Mouse (Mus musculus) forebrain, embryonic 14.5 days (tissue): ENCODE measurements around the gene Srsf1. TPM values are rescaled to one million over a fixed set of nuclear protein-coding genes. Genes with fewer than 3 reads are reported as not detected.
A peak's percentile ranks its signal among the peaks of the same experiment; 100 is the strongest.

ENCODE experiments used
- ATAC-seq: fragments of 200-750 bp; cut with Nextera tagmentation; 2 replicates; pipeline ENCODE4 v1.8.0; 2017; ENCODE audit warnings: mild to moderate bottlenecking, moderate library complexity
- DNase-seq: peaks from one replicate; pipeline ENCODE4 v3.0.0-alpha.2; 2015; ENCODE audit warnings: low spot score
- H3K27ac ChIP-seq: fragments of 300-500 bp; sonication (generic); 2 replicates; pipeline ENCODE4 v1.5.1; 2014; ENCODE audit warnings: low read depth, mild to moderate bottlenecking, control low read depth, low read length, moderate library complexity
- H3K27me3 ChIP-seq: fragments of 300-500 bp; sonication (generic); replicated peaks from 2 replicates; pipeline ENCODE4 v1.6.1; 2014; ENCODE audit warnings: low read length, control low read depth, mixed read lengths; ENCODE audit not compliant: control insufficient read depth, insufficient read depth
- H3K36me3 ChIP-seq: fragments of 300-500 bp; sonication (generic); 2 replicates; pipeline ENCODE4 v1.6.1; 2014; ENCODE audit warnings: low read length, control low read depth; ENCODE audit not compliant: control insufficient read depth, insufficient read depth
- H3K4me1 ChIP-seq: fragments of 300-500 bp; sonication (generic); 2 replicates; pipeline ENCODE4 v1.6.1; 2014; ENCODE audit warnings: antibody characterized with exemption, low read length, control low read depth; ENCODE audit not compliant: control insufficient read depth, insufficient read depth
- H3K4me2 ChIP-seq: fragments of 300-500 bp; sonication (generic); 2 replicates; pipeline ENCODE4 v1.6.1; 2014; ENCODE audit warnings: mild to moderate bottlenecking, control low read depth, low read length
- H3K4me3 ChIP-seq: fragments of 300-500 bp; sonication (generic); 2 replicates; pipeline ENCODE4 v1.5.1; 2014; ENCODE audit warnings: low read depth, low read length, control low read depth
- H3K9ac ChIP-seq: fragments of 300-500 bp; sonication (generic); 2 replicates; pipeline ENCODE4 v1.6.1; 2014; ENCODE audit warnings: mild to moderate bottlenecking, low read length, control low read depth, moderate library complexity
- H3K9me3 ChIP-seq: fragments of 300-500 bp; sonication (generic); replicated peaks from 2 replicates; pipeline ENCODE4 v1.6.1; 2016; ENCODE audit warnings: low read length, control low read depth, mixed read lengths; ENCODE audit not compliant: control insufficient read depth
- WGBS: fragments of 180-500 bp; shearing (Covaris S2); extraction: QIAGEN DNeasy Blood & Tissue Kit; methylation state at CpG from one replicate; pipeline ENCODE4 v1.1.7; 2014; 5-methylcytosine and 5-hydroxymethylcytosine counted together
- polyA plus RNA-seq: library from polyadenylated mRNA; unstranded; fragments of >200 nt; fragmentation: Nextera tagmentation; extraction: Ambion mirVana; gene quantifications from 2 replicates; pipeline ENCODE4 v1.2.1, GENCODE M21; 2014

The Srsf1 gene
- polyA plus RNA-seq, 1 experiment from 2014 or later: 340 TPM

DNA sequence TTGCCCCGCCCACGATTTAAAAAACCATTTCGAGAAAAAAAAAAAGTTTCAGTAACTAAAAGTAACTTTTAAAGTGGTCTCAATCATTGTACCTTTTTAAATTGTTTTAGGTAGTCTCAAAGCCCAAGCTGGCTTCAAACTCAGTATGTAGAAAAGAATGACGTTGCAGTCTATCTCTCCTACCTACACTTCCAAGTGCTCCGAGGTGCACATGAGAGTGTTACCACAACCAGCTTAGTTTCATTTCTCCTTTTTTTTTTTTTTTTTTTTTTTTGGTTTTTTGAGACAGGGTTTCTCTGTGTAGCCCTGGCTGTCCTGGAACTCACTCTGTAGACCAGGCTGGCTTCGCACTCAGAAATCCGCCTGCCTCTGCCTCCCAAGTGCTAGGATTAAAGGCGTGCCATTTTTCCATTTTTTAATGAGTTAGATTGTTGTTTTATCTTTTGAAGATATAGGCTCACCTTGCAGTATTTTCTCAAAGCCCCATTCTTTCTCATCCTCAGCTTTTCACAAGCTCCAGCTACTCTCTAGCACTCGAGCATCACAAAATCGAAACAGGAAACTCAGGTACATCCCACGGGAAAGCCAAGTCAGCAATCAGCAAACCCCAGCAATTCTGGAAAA lies 34.4 kb upstream of the Srsf1 start:
- no peaks in the 10 kb centered on the region for H3K9me3 ChIP-seq
- H3K27me3 ChIP-seq: no peaks in the 10 kb centered on the region
- DNase-seq: no peak
- peaks cover 14% of the 10 kb centered on the region for H3K4me1 ChIP-seq
- H3K9ac ChIP-seq: no peak overlapping the region
- no peak overlapping the region for H3K4me2 ChIP-seq
- no peaks in the 10 kb centered on the region for H3K36me3 ChIP-seq
- no peak overlapping the region for H3K27ac ChIP-seq
- no peak overlapping the region for H3K4me3 ChIP-seq
- 93% methylated on average over 11 of the region's 11 CpGs for WGBS
- ATAC-seq: no peak

DNA sequence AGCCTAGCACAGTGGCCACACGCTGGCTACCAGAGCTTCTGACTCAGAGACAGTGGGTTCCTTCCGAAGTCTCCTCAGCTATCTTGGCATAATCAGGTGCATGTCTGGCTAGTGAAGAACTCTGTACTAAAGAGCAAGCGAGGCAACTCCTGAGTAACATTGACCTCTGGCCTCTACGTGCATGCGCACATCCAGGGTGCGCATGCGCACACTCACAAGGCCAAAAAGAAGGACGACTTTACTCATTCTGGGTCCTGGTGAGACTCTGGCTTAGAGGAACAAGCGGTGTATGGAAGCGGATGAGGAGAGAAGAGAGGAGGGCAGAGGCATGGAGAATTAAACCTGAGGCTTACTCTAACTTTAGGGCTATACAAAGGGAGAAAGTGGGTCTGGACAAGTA lies 33.5 kb upstream of the Srsf1 start:
- DNase-seq (no peak), ATAC-seq (no peak)
- H3K4me3 ChIP-seq: no peak overlapping the region
- H3K4me1 ChIP-seq: peaks cover 14% of the 10 kb centered on the region
- H3K9ac ChIP-seq: no peak overlapping the region
- H3K27me3 ChIP-seq: no peaks in the 10 kb centered on the region
- no peak overlapping the region for H3K4me2 ChIP-seq
- 93% methylated on average over 10 of the region's 10 CpGs for WGBS
- H3K27ac ChIP-seq: no peak overlapping the region
- no peaks in the 10 kb centered on the region for H3K9me3 ChIP-seq
- no peaks in the 10 kb centered on the region for H3K36me3 ChIP-seq

DNA sequence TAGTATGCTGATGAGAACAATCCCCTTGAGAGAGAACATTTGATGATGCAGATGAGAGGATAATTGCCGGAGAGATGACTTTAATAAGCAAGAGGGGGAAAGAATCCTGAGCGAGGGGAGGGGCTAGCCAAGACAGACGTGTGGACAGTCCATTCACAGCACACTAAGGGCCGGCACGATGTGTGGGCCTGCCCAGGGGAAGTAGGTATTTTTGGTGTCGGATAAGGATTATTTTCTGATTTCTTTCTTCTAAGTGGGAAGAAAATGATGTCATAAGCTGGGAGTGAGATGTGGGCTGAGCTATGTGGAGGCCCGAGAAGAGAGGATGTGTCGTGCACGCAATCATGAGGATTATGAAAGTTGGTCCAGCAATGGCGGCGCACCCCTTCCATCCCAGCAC lies 32.0 kb upstream of the Srsf1 start:
- peaks cover 3% of the 10 kb centered on the region for H3K4me1 ChIP-seq
- H3K27ac ChIP-seq: no peak overlapping the region
- no peaks in the 10 kb centered on the region for H3K36me3 ChIP-seq
- H3K4me2 ChIP-seq: no peak overlapping the region
- H3K9me3 ChIP-seq: no peaks in the 10 kb centered on the region
- H3K9ac ChIP-seq: no peak overlapping the region
- no peak for ATAC-seq
- peak; percentile 18 for DNase-seq
- 88% methylated on average over 11 of the region's 11 CpGs for WGBS
- no peak overlapping the region for H3K4me3 ChIP-seq
- no peaks in the 10 kb centered on the region for H3K27me3 ChIP-seq

- Histone ChIP-seq H3K4me1 (0 out of 2 replicates have a peak, but pooled peaks cover 2% of the 10 kb centered on the region), H3K9me3 (no peaks in the 10 kb centered on the region), H3K4me2 (no peak overlapping the region), H3K36me3 (no peaks in the 10 kb centered on the region), H3K27me3 (no peaks in the 10 kb centered on the region), H3K27ac (no peak overlapping the region), H3K4me3 (no peak overlapping the region), H3K9ac (no peak overlapping the region)
- DNase-seq: no peak
- WGBS: 87% methylated on average over 6 of the region's 6 CpGs
- ATAC-seq: no peak
Measured at GRCm38 (mm10) chr11:88015795-88016194, 31.4 kb upstream of the Srsf1 start.

DNA sequence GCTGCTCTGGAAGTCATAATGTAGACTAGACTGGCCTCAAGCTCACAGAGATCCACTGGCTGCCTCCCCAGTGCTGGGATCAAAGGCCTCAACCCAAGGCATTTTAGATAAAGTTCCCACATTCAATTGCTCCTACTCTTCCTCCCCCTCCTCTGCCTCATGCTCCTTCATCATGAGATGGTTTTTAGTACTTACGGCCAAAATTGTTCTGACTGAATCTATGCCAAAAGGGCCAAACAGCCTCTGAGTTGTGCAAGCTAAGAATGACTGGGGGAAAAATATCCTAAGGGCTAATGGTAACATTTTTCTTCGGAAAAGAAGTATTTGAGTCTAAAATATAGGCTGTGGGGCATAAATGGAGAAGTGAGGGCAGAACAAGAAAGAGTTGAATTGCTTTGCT lies 23.2 kb upstream of the Srsf1 start:
- no peak overlapping the region for H3K4me3 ChIP-seq
- ATAC-seq: no peak

DNA sequence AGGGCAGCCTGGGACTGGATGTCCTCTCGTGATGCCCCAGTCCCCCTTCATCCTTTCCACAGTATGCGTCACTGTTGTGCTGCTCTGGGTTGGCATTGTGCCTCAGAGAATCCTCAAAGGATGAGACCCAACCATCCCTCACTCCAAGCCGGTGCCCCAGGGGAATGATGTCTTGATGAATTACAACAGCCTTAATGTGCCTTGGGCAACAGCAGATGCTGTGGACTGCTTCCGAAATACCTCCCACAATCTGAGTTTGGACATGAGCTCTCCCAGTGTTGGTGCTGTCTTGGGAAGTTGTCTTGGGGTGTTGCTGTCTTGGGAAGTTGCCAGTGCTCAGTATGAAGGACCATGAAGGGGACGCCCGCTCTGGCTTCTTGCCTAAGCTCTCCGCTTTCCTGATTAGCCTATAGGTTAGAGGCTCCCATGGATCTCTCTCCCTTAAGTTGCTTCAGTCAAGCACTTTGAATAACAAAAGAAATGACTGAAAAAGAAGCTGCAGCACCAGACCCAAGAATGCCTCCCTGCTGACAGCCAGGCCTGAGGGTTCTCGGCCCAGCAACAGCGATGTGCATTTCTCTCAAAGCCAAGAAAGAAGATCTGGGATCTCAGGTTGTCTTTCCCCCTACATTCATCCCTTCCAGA lies 19.7 kb upstream of the Srsf1 start:
- peak overlapping the region; percentile 60 for H3K27ac ChIP-seq
- no peak for ATAC-seq
- H3K27me3 ChIP-seq: no peaks in the 10 kb centered on the region
- no peaks in the 10 kb centered on the region for H3K36me3 ChIP-seq
- H3K9ac ChIP-seq: no peak overlapping the region
- 27% methylated on average over 9 of the region's 9 CpGs for WGBS
- 0 out of 2 replicates have a peak overlapping the region, but pooled peaks have one; percentile 2 for H3K4me2 ChIP-seq
- peaks cover 15% of the 10 kb centered on the region for H3K4me1 ChIP-seq
- peak; percentile 39 for DNase-seq
- no peak overlapping the region for H3K4me3 ChIP-seq
- no peaks in the 10 kb centered on the region for H3K9me3 ChIP-seq

More for the DNA sequence above, 23.2 kb upstream of the Srsf1 start:
- H3K4me1 ChIP-seq: peaks cover 13% of the 10 kb centered on the region
- H3K9me3 ChIP-seq: no peaks in the 10 kb centered on the region
- H3K27ac ChIP-seq: no peak overlapping the region
- H3K36me3 ChIP-seq: no peaks in the 10 kb centered on the region
- 93% methylated on average over 2 of the region's 2 CpGs for WGBS
- no peaks in the 10 kb centered on the region for H3K27me3 ChIP-seq
- no peak overlapping the region for H3K9ac ChIP-seq
- no peak overlapping the region for H3K4me2 ChIP-seq
- no peak for DNase-seq

DNA sequence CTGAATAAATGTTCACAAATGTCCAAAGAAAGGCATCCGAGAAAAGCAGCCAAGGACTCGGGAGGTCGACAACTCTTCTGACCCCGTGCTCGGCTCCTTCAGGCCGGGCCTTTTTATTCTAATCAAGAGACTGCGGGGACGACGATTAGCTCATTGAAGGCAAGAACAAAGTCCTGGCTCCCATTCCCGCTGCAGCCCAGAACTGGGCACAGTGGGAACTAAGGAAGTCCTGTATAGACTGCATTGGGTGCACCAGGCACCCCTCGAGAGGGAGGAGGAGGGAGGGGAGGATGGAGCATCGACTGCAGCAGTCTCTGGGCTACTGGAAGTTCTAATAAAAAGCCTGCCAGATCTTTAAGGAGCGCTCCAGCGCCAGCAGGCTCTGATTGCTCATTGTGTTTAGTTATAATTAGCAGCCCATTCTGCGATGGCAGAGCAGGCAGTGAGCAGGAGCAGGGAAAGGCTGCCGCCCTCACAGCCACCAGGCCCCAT lies 18.9 kb upstream of the Srsf1 start:
- Histone ChIP-seq H3K9ac (peak overlapping the region; percentile 7; the same call in 1 of the 2 replicates), H3K27me3 (no peaks in the 10 kb centered on the region), H3K9me3 (no peaks in the 10 kb centered on the region), H3K27ac (peak overlapping the region; percentile 60; the same call in 1 of the 2 replicates), H3K36me3 (no peaks in the 10 kb centered on the region), H3K4me2 (0 out of 2 replicates have a peak overlapping the region, but pooled peaks have one; percentile 2), H3K4me1 (peaks cover 15% of the 10 kb centered on the region), H3K4me3 (no peak overlapping the region)
- 3% methylated on average over 16 of the region's 16 CpGs for WGBS
- ATAC-seq (peak; percentile 90), DNase-seq (peak; percentile 90)

DNA sequence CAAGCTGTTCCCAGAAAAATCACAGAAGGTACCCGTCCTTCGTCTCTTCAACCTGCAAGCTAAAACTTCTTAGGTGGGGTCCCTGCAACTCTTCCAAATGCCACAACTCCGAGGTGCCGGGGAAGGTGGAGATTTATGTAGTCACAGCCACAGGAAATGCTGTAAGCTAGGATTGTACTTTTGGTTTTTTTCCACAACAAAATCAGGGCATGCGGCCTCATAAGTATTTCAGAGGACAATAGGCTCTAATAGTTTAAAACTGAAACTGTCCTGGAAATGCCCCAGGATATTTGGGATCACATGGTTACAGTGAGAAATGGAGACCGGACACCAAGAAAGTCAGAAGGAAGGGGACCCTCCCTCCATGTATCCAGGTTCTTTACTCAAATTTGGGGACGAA lies 17.0 kb upstream of the Srsf1 start:
- Histone ChIP-seq H3K27me3 (no peaks in the 10 kb centered on the region), H3K4me2 (no peak overlapping the region), H3K4me1 (peaks cover 15% of the 10 kb centered on the region), H3K4me3 (no peak overlapping the region), H3K9ac (no peak overlapping the region), H3K36me3 (no peaks in the 10 kb centered on the region), H3K27ac (no peak overlapping the region), H3K9me3 (no peaks in the 10 kb centered on the region)
- DNase-seq (no peak), ATAC-seq (no peak)
- WGBS: 95% methylated on average over 7 of the region's 7 CpGs

- Histone ChIP-seq H3K4me3 (no peak overlapping the region), H3K9me3 (no peaks in the 10 kb centered on the region), H3K4me2 (no peak overlapping the region), H3K36me3 (no peaks in the 10 kb centered on the region), H3K9ac (no peak overlapping the region), H3K4me1 (peaks cover 15% of the 10 kb centered on the region), H3K27ac (0 out of 2 replicates have a peak overlapping the region, but pooled peaks have one; percentile 58), H3K27me3 (no peaks in the 10 kb centered on the region)
- no peak for ATAC-seq
- 90% methylated on average over 2 of the region's 2 CpGs for WGBS
- DNase-seq: no peak
Measured at GRCm38 (mm10) chr11:88030836-88031235, 16.3 kb upstream of the Srsf1 start.
